Mouse (Mus musculus) myocyte (in vitro differentiated cells): Measurements from ENCODE around the gene Hist1h2bp.

Experiments
- POLR2A ChIP-seq: IDR thresholded peaks from one replicate; pipeline ENCODE4 v1.6.1; 2011; ENCODE audit warnings: low read depth, mild to moderate bottlenecking, control low read depth, moderate library complexity; ENCODE audit not compliant: insufficient read length
- USF1 ChIP-seq: IDR thresholded peaks from one replicate; pipeline ENCODE4 v1.6.1; 2011; ENCODE audit warnings: low read depth, mild to moderate bottlenecking, control low read depth, moderate library complexity

- TF ChIP-seq USF1 (no peak), POLR2A (no peak)
Measured at GRCm38 (mm10) chr13:21784311-21784710, 3.0 kb upstream of the Hist1h2bp start.
